Mouse (Mus musculus): ENCODE measurements around the gene Neo1.

Neo1 gene

GRCm38 (mm10) chr9:59036159-59036731 lies at the start of gene Neo1:
Gene Neo1, minus strand, starts transcription at chr9:59036441.
- DNase-seq (ENCODE audit: low spot score in 2 of 2), result no peak

GRCm38 (mm10) chr9:59075632-59076031 lies 39.4 kb upstream of the Neo1 start:
- DNase-seq (ENCODE audit: low spot score in 2 of 2), result no peak

- DNase-seq (ENCODE audit: low spot score in 2 of 2), result no peak
These were observed 37.6 kb upstream of the Neo1 start for GRCm38 (mm10) chr9:59073887-59074286.

- no peak for DNase-seq (ENCODE audit: low spot score in 2 of 2)
These were observed 36.0 kb upstream of the Neo1 start for GRCm38 (mm10) chr9:59072076-59072777.

GRCm38 (mm10) chr9:59071220-59071977 lies 35.2 kb upstream of the Neo1 start:
- no peak for DNase-seq (ENCODE audit: low spot score in 2 of 2)

- DNase-seq (ENCODE audit: low spot score in 2 of 2), result no peak
These were observed 34.0 kb upstream of the Neo1 start for GRCm38 (mm10) chr9:59070216-59070615.

- DNase-seq (ENCODE audit: low spot score in 2 of 2), result no peak
These were observed 29.5 kb upstream of the Neo1 start for GRCm38 (mm10) chr9:59065616-59066301.

- no peak for DNase-seq (ENCODE audit: low spot score in 2 of 2)
These were observed 26.2 kb upstream of the Neo1 start for GRCm38 (mm10) chr9:59062409-59062808.

- no peak for DNase-seq (ENCODE audit: low spot score in 2 of 2)
These were observed 23.9 kb upstream of the Neo1 start for GRCm38 (mm10) chr9:59060026-59060605.

- DNase-seq (ENCODE audit: low spot score in 2 of 2), result no peak
These were observed 22.9 kb upstream of the Neo1 start for GRCm38 (mm10) chr9:59059158-59059557.

GRCm38 (mm10) chr9:59058060-59058459 lies 21.8 kb upstream of the Neo1 start:
- no peak for DNase-seq (ENCODE audit: low spot score in 2 of 2)

GRCm38 (mm10) chr9:59056281-59056680 lies 20.0 kb upstream of the Neo1 start:
- DNase-seq (ENCODE audit: low spot score in 2 of 2), result no peak

- DNase-seq (ENCODE audit: low spot score in 2 of 2), result no peak
These were observed 5.6 kb upstream of the Neo1 start for GRCm38 (mm10) chr9:59041805-59042204.

GRCm38 (mm10) chr9:59036732-59037341 lies 596 bp upstream of the Neo1 start:
- no peak for DNase-seq (ENCODE audit: low spot score in 2 of 2)

GRCm38 (mm10) chr9:59035342-59036158 lies 691 bp downstream of the Neo1 start:
- DNase-seq (ENCODE audit: low spot score in 2 of 2), result no peak

GRCm38 (mm10) chr9:59034836-59035235 lies 1.4 kb downstream of the Neo1 start:
- DNase-seq (ENCODE audit: low spot score in 2 of 2), result no peak

- DNase-seq (ENCODE audit: low spot score in 2 of 2), result no peak
These were observed 2.7 kb downstream of the Neo1 start for GRCm38 (mm10) chr9:59033492-59033891.

GRCm38 (mm10) chr9:59024245-59024844 lies 11.9 kb downstream of the Neo1 start:
- DNase-seq (ENCODE audit: low spot score in 2 of 2), result no peak

GRCm38 (mm10) chr9:59016060-59016719 lies 20.1 kb downstream of the Neo1 start:
- DNase-seq (ENCODE audit: low spot score in 2 of 2), result no peak

GRCm38 (mm10) chr9:59013365-59013764 lies 22.9 kb downstream of the Neo1 start:
- no peak for DNase-seq (ENCODE audit: low spot score in 2 of 2)
